Mouse (Mus musculus) urinary bladder, postnatal 25 days (tissue): Measurements from ENCODE around the gene Hist1h4c.
"Not testable (repeated sequence)": the region's sequence is repeated elsewhere in the genome, so short reads cannot be mapped to it uniquely, and the experiment has no call there.

Experiments used
- DNase-seq: peaks from one replicate; pipeline ENCODE4 v3.0.0; 2022; ENCODE audit warnings: low spot score

The Hist1h4c gene

GRCm38 (mm10) chr13:23695514-23695913, 2.7 kb downstream of the Hist1h4c start, which contains the start of gene Hist1h1t:
Gene Hist1h1t, plus strand, starts transcription at chr13:23695814.
- DNase-seq = no peak

GRCm38 (mm10) chr13:23694956-23695355, 3.3 kb downstream of the Hist1h4c start:
- DNase-seq = no peak

GRCm38 (mm10) chr13:23693856-23694440, 4.3 kb downstream of the Hist1h4c start:
- DNase-seq = no peak

- DNase-seq = no peak
Observed at GRCm38 (mm10) chr13:23689459-23689858, 8.8 kb downstream of the Hist1h4c start.

- DNase-seq = no peak
Observed at GRCm38 (mm10) chr13:23688956-23689355, 9.3 kb downstream of the Hist1h4c start.

GRCm38 (mm10) chr13:23687907-23688306, 10.3 kb downstream of the Hist1h4c start:
- no peak for DNase-seq

- DNase-seq = no peak
Observed at GRCm38 (mm10) chr13:23687181-23687580, 11.1 kb downstream of the Hist1h4c start.

- DNase-seq = no peak
Observed at GRCm38 (mm10) chr13:23685966-23686365, 12.3 kb downstream of the Hist1h4c start.

- DNase-seq = no peak
Observed at GRCm38 (mm10) chr13:23685121-23685861, 13.0 kb downstream of the Hist1h4c start.

- not testable (repeated sequence) for DNase-seq
Observed at GRCm38 (mm10) chr13:23684295-23684945, 13.8 kb downstream of the Hist1h4c start.

- peak; percentile 45 for DNase-seq
Observed at GRCm38 (mm10) chr13:23683755-23684281, 14.4 kb downstream of the Hist1h4c start, which contains the start of the genes Hist1h2ac and Hist1h2bc. Gene Hist1h2ac, minus strand, starts transcription at chr13:23683948. Gene Hist1h2bc, plus strand, starts transcription at chr13:23684199.

GRCm38 (mm10) chr13:23682947-23683754, 15.1 kb downstream of the Hist1h4c start:
- DNase-seq = not testable (repeated sequence)

- DNase-seq = no peak
Observed at GRCm38 (mm10) chr13:23682623-23682946, 15.7 kb downstream of the Hist1h4c start.

- no peak for DNase-seq
Observed at GRCm38 (mm10) chr13:23681990-23682582, 16.2 kb downstream of the Hist1h4c start.

GRCm38 (mm10) chr13:23662536-23662935, 35.7 kb downstream of the Hist1h4c start:
- no peak for DNase-seq

- DNase-seq = no peak
Observed at GRCm38 (mm10) chr13:23659636-23660366, 38.5 kb downstream of the Hist1h4c start.
